Mouse (Mus musculus): Measurements from ENCODE around the gene Bsn.

- TF ChIP-seq CTCF (IDR thresholded peaks at IDR 0.05; ENCODE audit: low read depth, low read length), result no peak
- no peak for TF ChIP-seq POLR2A (IDR thresholded peaks at IDR 0.05; ENCODE audit: extremely low read depth, insufficient read depth, low read length)
Observed at GRCm38 (mm10) chr9:108202169-108202568, 12.0 kb upstream of the Bsn start.
